Mouse (Mus musculus): ENCODE data around the gene Nop53.

DNA sequence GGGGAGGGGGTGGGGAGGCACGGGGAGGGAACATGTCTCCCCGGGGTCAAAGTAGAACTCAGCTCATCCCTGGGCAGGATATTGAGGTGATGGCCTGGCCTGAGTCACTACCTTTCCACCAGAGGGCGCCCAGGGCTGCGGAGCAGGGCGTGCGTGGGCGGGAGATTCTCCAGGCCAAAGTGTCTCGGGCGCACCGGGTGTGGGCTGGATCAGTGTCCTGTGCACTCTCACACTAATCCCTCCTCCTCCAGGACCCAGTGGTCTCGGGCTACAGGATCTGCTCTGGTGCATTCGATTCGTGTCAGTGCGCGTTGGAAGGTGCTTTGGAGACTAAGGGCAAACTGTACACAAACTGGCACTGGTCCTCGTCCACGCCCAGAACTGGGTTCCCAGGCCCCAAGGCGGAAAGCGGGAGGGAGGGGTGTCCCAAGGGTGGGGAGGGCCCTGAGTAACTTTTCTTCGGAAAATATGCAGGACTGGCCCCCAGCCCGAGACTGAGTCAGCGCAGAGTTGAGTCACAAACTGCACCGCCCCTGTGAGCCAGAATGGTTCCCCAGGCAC lies 2.6 kb upstream of the Nop53 start:
- TF ChIP-seq CTCF (IDR thresholded peaks at IDR 0.05; ENCODE audit: extremely low read depth, insufficient read depth, insufficient read length, insufficient replicate concordance), result peak; percentile 98
- no peak for TF ChIP-seq POLR2A (IDR thresholded peaks at IDR 0.05; ENCODE audit: low read depth, low read length)
